Mouse (Mus musculus) kidney, postnatal 0 days (tissue): ENCODE results near the gene Coa7. TPM values are rescaled to one million over a fixed set of nuclear protein-coding genes. Genes with fewer than 3 reads are reported as not detected.

Experiments used
- ATAC-seq: fragments of 200-750 bp; cut with Nextera tagmentation; replicated peaks from 2 replicates; pipeline ENCODE4 v1.8.0; 2017; ENCODE audit warnings: low read depth, moderate number of reproducible peaks, moderate TSS enrichment, moderate library complexity; ENCODE audit not compliant: low FRiP score
- DNase-seq: peaks from one replicate; pipeline ENCODE4 v3.0.0-alpha.2; 2016; ENCODE audit warnings: low spot score
- H3K27ac ChIP-seq: fragments of 300-500 bp; sonication (generic); 2 replicates; pipeline ENCODE4 v1.5.1; 2014; ENCODE audit warnings: mild to moderate bottlenecking
- H3K27me3 ChIP-seq: fragments of 300-500 bp; sonication (generic); 2 replicates; pipeline ENCODE4 v1.6.1; 2014; ENCODE audit warnings: low read length, mixed read lengths; ENCODE audit not compliant: insufficient read depth
- H3K36me3 ChIP-seq: fragments of 300-500 bp; sonication (generic); 2 replicates; pipeline ENCODE4 v1.6.1; 2014; ENCODE audit warnings: low read length, mixed read lengths; ENCODE audit not compliant: insufficient read depth
- H3K4me1 ChIP-seq: fragments of 300-500 bp; sonication (generic); replicated peaks from 2 replicates; pipeline ENCODE4 v1.6.1; 2014; ENCODE audit warnings: antibody characterized with exemption, low read length, mixed read lengths; ENCODE audit not compliant: insufficient read depth
- H3K4me2 ChIP-seq: fragments of 300-500 bp; sonication (generic); 2 replicates; pipeline ENCODE4 v1.6.1; 2014; ENCODE audit warnings: mild to moderate bottlenecking, low read length, moderate library complexity, mixed read lengths
- H3K4me3 ChIP-seq: fragments of 300-500 bp; sonication (generic); replicated peaks from 2 replicates; pipeline ENCODE4 v1.5.1; 2014; ENCODE audit warnings: low read depth, low read length
- H3K9ac ChIP-seq: fragments of 300-500 bp; sonication (generic); 2 replicates; pipeline ENCODE4 v1.6.1; 2014; ENCODE audit warnings: low read depth, low read length
- H3K9me3 ChIP-seq: fragments of 300-500 bp; sonication (generic); replicated peaks from 2 replicates; pipeline ENCODE4 v1.6.1; 2016; ENCODE audit warnings: low read length, inconsistent platforms, mixed read lengths
- CTCF ChIP-seq: IDR thresholded peaks from 2 replicates; pipeline ENCODE4 v1.5.1; 2016; ENCODE audit warnings: antibody characterized with exemption, low read depth, mild to moderate bottlenecking, moderate library complexity
- WGBS: fragments of 180-500 bp; shearing (Covaris S2); extraction: QIAGEN DNeasy Blood & Tissue Kit; methylation state at CpG from one replicate; pipeline ENCODE4 v1.1.7; 2014; 5-methylcytosine and 5-hydroxymethylcytosine counted together
- polyA plus RNA-seq: library from polyadenylated mRNA; unstranded; fragments of >200 nt; fragmentation: Nextera tagmentation; extraction: Ambion mirVana; gene quantifications from 2 replicates; pipeline ENCODE4 v1.2.1, GENCODE M21; 2015

The Coa7 gene
- polyA plus RNA-seq, 1 experiment from 2014 or later: 66.6 TPM

GRCm38 (mm10) chr4:108360136-108361055 lies 32.5 kb downstream of the Coa7 start:
- Histone ChIP-seq H3K27ac (peak overlapping the region; percentile 51), H3K4me2 (peak overlapping the region; percentile 52), H3K9ac (0 out of 2 replicates have a peak overlapping the region, but pooled peaks have one; percentile 9), H3K4me1 (peaks cover 11% of the 10 kb centered on the region; the same call in 1 of the 2 replicates), H3K4me3 (peak overlapping the region; percentile 14; the same call in 1 of the 2 replicates), H3K9me3 (no peaks in the 10 kb centered on the region), H3K27me3 (no peaks in the 10 kb centered on the region), H3K36me3 (no peaks in the 10 kb centered on the region)
- ATAC-seq: no peak
- WGBS: 9% methylated on average over 28 of the region's 28 CpGs
- TF ChIP-seq CTCF: no peak
- DNase-seq: peak; percentile 95

- ATAC-seq (peak; percentile 89), DNase-seq (peak; percentile 87)
- H3K4me1 ChIP-seq: peaks cover 11% of the 10 kb centered on the region; the same call in 1 of the 2 replicates
- 5% methylated on average over 18 of the region's 18 CpGs for WGBS
- no peaks in the 10 kb centered on the region for H3K9me3 ChIP-seq
- no peak for TF ChIP-seq CTCF
- no peaks in the 10 kb centered on the region for H3K27me3 ChIP-seq
- peak overlapping the region; percentile 78 for H3K27ac ChIP-seq
- H3K4me2 ChIP-seq: peak overlapping the region; percentile 34
- H3K4me3 ChIP-seq: no peak overlapping the region
- H3K9ac ChIP-seq: no peak overlapping the region
- no peaks in the 10 kb centered on the region for H3K36me3 ChIP-seq
Observed at GRCm38 (mm10) chr4:108362321-108363261, 34.7 kb downstream of the Coa7 start.

GRCm38 (mm10) chr4:108363355-108364110 lies 35.6 kb downstream of the Coa7 start:
- H3K9ac ChIP-seq: no peak overlapping the region
- H3K36me3 ChIP-seq: no peaks in the 10 kb centered on the region
- no peak for TF ChIP-seq CTCF
- peaks cover 11% of the 10 kb centered on the region; the same call in 1 of the 2 replicates for H3K4me1 ChIP-seq
- 17% methylated on average over 7 of the region's 7 CpGs for WGBS
- H3K27ac ChIP-seq: peak overlapping the region; percentile 78
- H3K4me3 ChIP-seq: no peak overlapping the region
- H3K4me2 ChIP-seq: peak overlapping the region; percentile 34; the same call in 1 of the 2 replicates
- DNase-seq (peak; percentile 88), ATAC-seq (no peak)
- no peaks in the 10 kb centered on the region for H3K9me3 ChIP-seq
- H3K27me3 ChIP-seq: no peaks in the 10 kb centered on the region

GRCm38 (mm10) chr4:108364111-108364476 lies 36.2 kb downstream of the Coa7 start:
- Histone ChIP-seq H3K4me3 (no peak overlapping the region), H3K9me3 (no peaks in the 10 kb centered on the region), H3K27me3 (no peaks in the 10 kb centered on the region), H3K9ac (no peak overlapping the region), H3K4me2 (no peak overlapping the region), H3K4me1 (peaks cover 11% of the 10 kb centered on the region; the same call in 1 of the 2 replicates), H3K27ac (peak overlapping the region; percentile 78; the same call in 1 of the 2 replicates), H3K36me3 (no peaks in the 10 kb centered on the region)
- no peak for TF ChIP-seq CTCF
- 17% methylated on average over 5 of the region's 5 CpGs for WGBS
- DNase-seq: no peak
- no peak for ATAC-seq

GRCm38 (mm10) chr4:108369254-108369653 lies 41.3 kb downstream of the Coa7 start:
- 0 out of 2 replicates have a peak, but pooled peaks have one; percentile 10 for TF ChIP-seq CTCF
- no peaks in the 10 kb centered on the region for H3K27me3 ChIP-seq
- H3K27ac ChIP-seq: no peak overlapping the region
- 21% methylated on average over 5 of the region's 5 CpGs for WGBS
- H3K4me2 ChIP-seq: no peak overlapping the region
- H3K36me3 ChIP-seq: no peaks in the 10 kb centered on the region
- no peak overlapping the region for H3K4me3 ChIP-seq
- H3K9me3 ChIP-seq: no peaks in the 10 kb centered on the region
- no peaks in the 10 kb centered on the region for H3K4me1 ChIP-seq
- ATAC-seq (0 out of 2 replicates have a peak, but pooled peaks have one; percentile 57), DNase-seq (peak; percentile 20)
- no peak overlapping the region for H3K9ac ChIP-seq
